Comparison of ENCODE assay signal across 26 mouse cellular contexts in genomic region chr1:172323298-172323697, GRCm38 (mm10). TPM values are rescaled to one million over a fixed set of nuclear protein-coding genes. Genes with fewer than 3 reads are reported as not detected.
DNase-seq lines count a peak whose midpoint lies in the region; ATAC-seq and TF ChIP-seq lines count a peak whose summit lies in the region.
"Had no signal": no experiment of that assay in that cellular context is flagged by ENCODE, and none has a peak within 500 bp of the region (broad histone marks: within the 10 kb centered on the region; RNA-seq: fewer than 3 reads in every experiment).

No protein-coding gene starts in this region.

- 0 out of 2 replicates have a peak, but pooled peaks cover 2% of the 10 kb centered on the region for H3K9me3 ChIP-seq in heart, embryonic 11.5 days (replicated peaks; ENCODE audit: control insufficient read depth, low read length)
- H3K9me3 ChIP-seq in midbrain, embryonic 12.5 days, result no peaks in the 10 kb centered on the region
- no peaks in the 10 kb centered on the region for H3K9me3 ChIP-seq in midbrain, embryonic 15.5 days
- no peaks in the 10 kb centered on the region for H3K9me3 ChIP-seq in forebrain, postnatal 0 days (ENCODE audit: low read length)
- H3K9me3 ChIP-seq: embryonic facial prominence, embryonic 12.5 days; intestine, embryonic 15.5 days; limb, embryonic 13.5 days; liver, embryonic 13.5 days; midbrain, embryonic 13.5 days; neural tube, embryonic 12.5 days had no signal

- H3K4me3 ChIP-seq in heart, embryonic 11.5 days (ENCODE audit: low read depth, low read length), result no peak overlapping the region
- no peak overlapping the region for H3K4me3 ChIP-seq in midbrain, embryonic 12.5 days
- H3K4me3 ChIP-seq in midbrain, embryonic 15.5 days, result no peak overlapping the region
- H3K4me3 ChIP-seq in cortical plate, adult 2 months (ENCODE audit: insufficient read depth, low read length), result no peak overlapping the region
- H3K4me3 ChIP-seq in forebrain, postnatal 0 days (ENCODE audit: low read depth, low read length), result no peak overlapping the region
- H3K4me3 ChIP-seq: embryonic facial prominence, embryonic 12.5 days; intestine, embryonic 15.5 days; limb, embryonic 13.5 days; liver, embryonic 13.5 days; midbrain, embryonic 13.5 days; neural tube, embryonic 12.5 days had no signal

- H3K4me1 ChIP-seq in heart, embryonic 11.5 days (ENCODE audit: control insufficient read depth, insufficient read depth, low read length), result peaks cover 4% of the 10 kb centered on the region; the same call in 1 of the 2 replicates
- H3K4me1 ChIP-seq in midbrain, embryonic 12.5 days, result peaks cover 55% of the 10 kb centered on the region
- H3K4me1 ChIP-seq in midbrain, embryonic 15.5 days, result peaks cover 14% of the 10 kb centered on the region; the same call in 1 of the 2 replicates
- H3K4me1 ChIP-seq in cortical plate, adult 2 months (ENCODE audit: control insufficient read depth, insufficient read depth, low read length), result peaks cover 12% of the 10 kb centered on the region
- H3K4me1 ChIP-seq in forebrain, postnatal 0 days (ENCODE audit: insufficient read depth), result peaks cover 10% of the 10 kb centered on the region; the same call in 1 of the 2 replicates
- H3K4me1 ChIP-seq: embryonic facial prominence, embryonic 12.5 days had no signal

- TF ChIP-seq POLR2A in cortical plate, adult 2 months (IDR thresholded peaks at IDR 0.05; ENCODE audit: extremely low read depth, insufficient read depth, low read length), result no peak

- ATAC-seq in heart, embryonic 11.5 days (replicated peaks; ENCODE audit: insufficient number of reproducible peaks, low FRiP score, low TSS enrichment), result no peak
- no peak for ATAC-seq in midbrain, embryonic 12.5 days (ENCODE audit: low FRiP score, low read depth)
- ATAC-seq in midbrain, embryonic 15.5 days (replicated peaks), result no peak
- ATAC-seq in forebrain, postnatal 0 days, result no peak
- ATAC-seq in megakaryocyte progenitor cell, adult 5-6 weeks (replicated peaks; ENCODE audit: poor library complexity), result no peak
- ATAC-seq: intestine, embryonic 15.5 days; midbrain, embryonic 13.5 days had no signal

- peaks cover 50% of the 10 kb centered on the region for H3K27me3 ChIP-seq in heart, embryonic 11.5 days (ENCODE audit: control insufficient read depth, insufficient read depth, low read length)
- peaks cover 49% of the 10 kb centered on the region for H3K27me3 ChIP-seq in midbrain, embryonic 12.5 days
- H3K27me3 ChIP-seq in midbrain, embryonic 15.5 days (replicated peaks), result peaks cover 6% of the 10 kb centered on the region
- H3K27me3 ChIP-seq in forebrain, postnatal 0 days (ENCODE audit: insufficient read depth, low read length), result no peaks in the 10 kb centered on the region

- 36% methylated on average over 5 of the region's 5 CpGs for WGBS in heart, embryonic 11.5 days (ENCODE audit: insufficient replicate concordance)
- 9% methylated on average over 5 of the region's 5 CpGs for WGBS in midbrain, embryonic 12.5 days
- 15% methylated on average over 5 of the region's 5 CpGs for WGBS in midbrain, embryonic 15.5 days
- WGBS in forebrain, postnatal 0 days, result 20% methylated on average over 5 of the region's 5 CpGs

- no peaks in the 10 kb centered on the region for H3K36me3 ChIP-seq in heart, embryonic 11.5 days (ENCODE audit: control insufficient read depth, insufficient read depth, low read length)
- H3K36me3 ChIP-seq in midbrain, embryonic 12.5 days, result peaks cover 17% of the 10 kb centered on the region
- H3K36me3 ChIP-seq in midbrain, embryonic 15.5 days (replicated peaks), result no peaks in the 10 kb centered on the region
- peaks cover 14% of the 10 kb centered on the region for H3K36me3 ChIP-seq in forebrain, postnatal 0 days (ENCODE audit: insufficient read depth)

- H3K9ac ChIP-seq in heart, embryonic 11.5 days (ENCODE audit: low read depth, low read length), result 0 out of 2 replicates have a peak overlapping the region, but pooled peaks have one; percentile 16
- peak overlapping the region; percentile 49; the same call in 1 of the 2 replicates for H3K9ac ChIP-seq in midbrain, embryonic 12.5 days (replicated peaks)
- H3K9ac ChIP-seq in midbrain, embryonic 15.5 days, result no peak overlapping the region
- no peak overlapping the region for H3K9ac ChIP-seq in forebrain, postnatal 0 days
- H3K9ac ChIP-seq: embryonic facial prominence, embryonic 12.5 days; intestine, embryonic 15.5 days; limb, embryonic 13.5 days; liver, embryonic 13.5 days; neural tube, embryonic 12.5 days had no signal

- DNase-seq in heart, postnatal 4 days, result no peak
- DNase-seq in forebrain, postnatal 0 days, result no peak
- DNase-seq: adrenal gland, postnatal 25 days; kidney, adult 8-10 months; kidney, postnatal 10 days; layer of hippocampus, postnatal 36 days; liver, embryonic 13.5 days; lung, adult 2 months; lung, postnatal 14 days; thymus, adult 18-20 months had no signal

- H3K4me2 ChIP-seq in heart, embryonic 11.5 days, result no peak overlapping the region
- H3K4me2 ChIP-seq in midbrain, embryonic 12.5 days (replicated peaks), result no peak overlapping the region
- no peak overlapping the region for H3K4me2 ChIP-seq in midbrain, embryonic 15.5 days
- H3K4me2 ChIP-seq in forebrain, postnatal 0 days (ENCODE audit: low read depth), result no peak overlapping the region
- H3K4me2 ChIP-seq: embryonic facial prominence, embryonic 12.5 days; intestine, embryonic 15.5 days; limb, embryonic 13.5 days; liver, embryonic 13.5 days; midbrain, embryonic 13.5 days; neural tube, embryonic 12.5 days had no signal

- TF ChIP-seq CTCF in cortical plate, adult 2 months (IDR thresholded peaks at IDR 0.05; ENCODE audit: extremely low read depth, insufficient read depth, low read length), result no peak
- no peak for TF ChIP-seq CTCF in forebrain, postnatal 0 days (IDR thresholded peaks at IDR 0.05; ENCODE audit: low read depth)

- H3K27ac ChIP-seq in heart, embryonic 11.5 days (ENCODE audit: low read depth, low read length), result no peak overlapping the region
- H3K27ac ChIP-seq in midbrain, embryonic 12.5 days (replicated peaks), result no peak overlapping the region
- no peak overlapping the region for H3K27ac ChIP-seq in midbrain, embryonic 15.5 days
- H3K27ac ChIP-seq in cortical plate, adult 2 months (ENCODE audit: insufficient read depth, low read length), result peak overlapping the region; percentile 95
- H3K27ac ChIP-seq in forebrain, postnatal 0 days (ENCODE audit: low read depth, low read length), result 0 out of 2 replicates have a peak overlapping the region, but pooled peaks have one; percentile 16
- H3K27ac ChIP-seq: embryonic facial prominence, embryonic 12.5 days; intestine, embryonic 15.5 days; limb, embryonic 13.5 days; liver, embryonic 13.5 days; midbrain, embryonic 13.5 days; neural tube, embryonic 12.5 days had no signal

RNA-seq across cellular contexts. Expression of gene Kcnj9, which starts 5.8 kb away (rescaled TPM):
- 0.59 and 0.77 TPM in 2 replicates for polyA plus RNA-seq in heart, embryonic 11.5 days (2014; fragmentation: Nextera tagmentation; extraction: Ambion mirVana)
- total RNA-seq in heart, postnatal 4 days (2021), result not detected
- polyA plus RNA-seq in midbrain, embryonic 12.5 days (2016; fragmentation: Nextera tagmentation; extraction: Ambion mirVana), result 1.7 and 2.7 TPM in 2 replicates
- polyA plus RNA-seq in midbrain, embryonic 15.5 days (2015; fragmentation: Nextera tagmentation; extraction: Ambion mirVana), result 5.6 and 5.9 TPM in 2 replicates
- 169 and 180 TPM in 2 replicates for polyA plus RNA-seq in cortical plate, adult 2 months (2012; rRNA removed)
- 7.5 and 8.6 TPM in 2 replicates for total RNA-seq in forebrain, postnatal 0 days (2014; rRNA removed)
- polyA plus RNA-seq in forebrain, postnatal 0 days (2015; fragmentation: Nextera tagmentation; extraction: Ambion mirVana), result 2.9 and 4.8 TPM in 2 replicates
- not detected in 2 replicates for total RNA-seq in megakaryocyte progenitor cell, adult 5-6 weeks (2015)
- not detected in 2 replicates for total RNA-seq in megakaryocyte progenitor cell, adult 5-6 weeks (2017)
- total RNA-seq: gastrocnemius, adult 18-20 months; hematopoietic stem cell, adult 5-6 weeks; megakaryocyte, adult 5-6 weeks had no signal
- polyA plus RNA-seq: heart, embryonic 16.5 days; intestine, embryonic 15.5 days; liver, embryonic 13.5 days; lung, adult 2 months; stomach, embryonic 16.5 days had no signal

RNA-seq across cellular contexts. Expression of gene Kcnj10, which starts 17.7 kb away (rescaled TPM):
- 0.09 TPM in 1 of 2 replicates, not detected in the other for polyA plus RNA-seq in heart, embryonic 11.5 days (2014; fragmentation: Nextera tagmentation; extraction: Ambion mirVana)
- total RNA-seq in heart, postnatal 4 days (2021), result under 1 TPM; 0.11 to 0.14 TPM
- polyA plus RNA-seq in midbrain, embryonic 12.5 days (2016; fragmentation: Nextera tagmentation; extraction: Ambion mirVana), result 0.64 and 0.85 TPM in 2 replicates
- 1.8 TPM in 2 replicates for polyA plus RNA-seq in midbrain, embryonic 15.5 days (2015; fragmentation: Nextera tagmentation; extraction: Ambion mirVana)
- 96.8 and 102 TPM in 2 replicates for polyA plus RNA-seq in cortical plate, adult 2 months (2012; rRNA removed)
- 3.2 and 4.1 TPM in 2 replicates for total RNA-seq in forebrain, postnatal 0 days (2014; rRNA removed)
- polyA plus RNA-seq in forebrain, postnatal 0 days (2015; fragmentation: Nextera tagmentation; extraction: Ambion mirVana), result 1.4 and 2.9 TPM in 2 replicates
- total RNA-seq in megakaryocyte progenitor cell, adult 5-6 weeks (2015), result 0.20 and 0.24 TPM in 2 replicates
- total RNA-seq in megakaryocyte progenitor cell, adult 5-6 weeks (2017), result 0.04 and 0.14 TPM in 2 replicates
- total RNA-seq: hematopoietic stem cell, adult 5-6 weeks had no signal
- polyA plus RNA-seq: C2C12 had no signal

RNA-seq across cellular contexts. Expression of gene Atp1a2, which starts 25.4 kb away (rescaled TPM):
- polyA plus RNA-seq in heart, embryonic 11.5 days (2014; fragmentation: Nextera tagmentation; extraction: Ambion mirVana), result 4.7 and 7.0 TPM in 2 replicates
- total RNA-seq in heart, postnatal 4 days (2021), result 10 to 100 TPM; 81.9 to 82.8 TPM
- 12.8 and 13.2 TPM in 2 replicates for polyA plus RNA-seq in midbrain, embryonic 12.5 days (2016; fragmentation: Nextera tagmentation; extraction: Ambion mirVana)
- polyA plus RNA-seq in midbrain, embryonic 15.5 days (2015; fragmentation: Nextera tagmentation; extraction: Ambion mirVana), result 56.5 and 63.1 TPM in 2 replicates
- 534 and 567 TPM in 2 replicates for polyA plus RNA-seq in cortical plate, adult 2 months (2012; rRNA removed)
- 213 and 294 TPM in 2 replicates for total RNA-seq in forebrain, postnatal 0 days (2014; rRNA removed)
- polyA plus RNA-seq in forebrain, postnatal 0 days (2015; fragmentation: Nextera tagmentation; extraction: Ambion mirVana), result 54.4 and 75.2 TPM in 2 replicates
- not detected in 2 replicates for total RNA-seq in megakaryocyte progenitor cell, adult 5-6 weeks (2015)
- total RNA-seq in megakaryocyte progenitor cell, adult 5-6 weeks (2017), result not detected in 2 replicates
- total RNA-seq: hematopoietic stem cell, adult 5-6 weeks; megakaryocyte, adult 5-6 weeks had no signal

RNA-seq across cellular contexts. Expression of gene Pigm, which starts 53.0 kb away (rescaled TPM):
- 8.8 and 9.8 TPM in 2 replicates for polyA plus RNA-seq in heart, embryonic 11.5 days (2014; fragmentation: Nextera tagmentation; extraction: Ambion mirVana)
- 10 to 100 TPM; 10.1 to 11.4 TPM for total RNA-seq in heart, postnatal 4 days (2021)
- polyA plus RNA-seq in midbrain, embryonic 12.5 days (2016; fragmentation: Nextera tagmentation; extraction: Ambion mirVana), result 10.7 and 11.4 TPM in 2 replicates
- polyA plus RNA-seq in midbrain, embryonic 15.5 days (2015; fragmentation: Nextera tagmentation; extraction: Ambion mirVana), result 4.0 and 4.1 TPM in 2 replicates
- 6.5 TPM in 2 replicates for polyA plus RNA-seq in cortical plate, adult 2 months (2012; rRNA removed)
- total RNA-seq in forebrain, postnatal 0 days (2014; rRNA removed), result 10.4 and 14.5 TPM in 2 replicates
- 1.9 and 2.3 TPM in 2 replicates for polyA plus RNA-seq in forebrain, postnatal 0 days (2015; fragmentation: Nextera tagmentation; extraction: Ambion mirVana)
- total RNA-seq in megakaryocyte progenitor cell, adult 5-6 weeks (2015), result 14.7 and 16.2 TPM in 2 replicates
- total RNA-seq in megakaryocyte progenitor cell, adult 5-6 weeks (2017), result 15.3 and 15.7 TPM in 2 replicates

Comparison
In these comparisons a context has a peak if more than half of its experiments do, and no peak if none do; other contexts are left out.
1. H3K9ac ChIP-seq: peak in heart, embryonic 11.5 days (single experiment) and midbrain, embryonic 12.5 days (single experiment); none in midbrain, embryonic 15.5 days (single experiment) and forebrain, postnatal 0 days (single experiment).
2. H3K27ac ChIP-seq: peak in cortical plate, adult 2 months (single experiment) and forebrain, postnatal 0 days (single experiment); none in heart, embryonic 11.5 days (single experiment), midbrain, embryonic 12.5 days (single experiment) and midbrain, embryonic 15.5 days (single experiment).
3. RNA of gene Kcnj9, which starts 5.8 kb away (polyA plus RNA-seq): 169 to 180 TPM in cortical plate, adult 2 months; 5.6 to 5.9 TPM in midbrain, embryonic 15.5 days, 2.9 to 4.8 TPM in forebrain, postnatal 0 days, 1.7 to 2.7 TPM in midbrain, embryonic 12.5 days and 0.59 to 0.77 TPM in heart, embryonic 11.5 days; every median in the first group is over 10 times any median in the second.
4. RNA of gene Kcnj10, which starts 17.7 kb away (polyA plus RNA-seq): 96.8 to 102 TPM in cortical plate, adult 2 months; 1.4 to 2.9 TPM in forebrain, postnatal 0 days, 1.8 TPM in midbrain, embryonic 15.5 days, 0.64 to 0.85 TPM in midbrain, embryonic 12.5 days and 0.09 TPM in heart, embryonic 11.5 days; every median in the first group is over 10 times any median in the second.